Mouse (Mus musculus): ENCODE measurements at regions not wholly inside any gene's neighbourhood (a gene's known extent, or its start where the extent isn't known, plus 50 kb on each side); places are given as distances from the start of the nearest gene placed in this dataset.

- no peak overlapping the region for H3K27ac ChIP-seq (ENCODE audit: low read depth, low read length)
- 78% methylated on average over 5 of the region's 5 CpGs for WGBS
- ATAC-seq = no peak
- no peaks in the 10 kb centered on the region for H3K9me3 ChIP-seq (ENCODE audit: control insufficient read depth, low read length)
- H3K4me3 ChIP-seq (ENCODE audit: low read length) = no peak overlapping the region
- no peak overlapping the region for H3K4me2 ChIP-seq (ENCODE audit: low read length)
- H3K4me1 ChIP-seq (ENCODE audit: control insufficient read depth, insufficient read depth, low read depth, low read length) = no peaks in the 10 kb centered on the region
- no peaks in the 10 kb centered on the region for H3K27me3 ChIP-seq (replicated peaks; ENCODE audit: control insufficient read depth, insufficient read depth, low read length)
- no peaks in the 10 kb centered on the region for H3K36me3 ChIP-seq (ENCODE audit: control insufficient read depth, insufficient read depth, low read length)
- H3K9ac ChIP-seq (ENCODE audit: low read depth, low read length) = no peak overlapping the region
These were observed 80.4 kb upstream of the Sgk1 start for GRCm38 (mm10) chr10:21801556-21801955.

GRCm38 (mm10) chr10:21803184-21803583, 78.8 kb upstream of the Sgk1 start:
- H3K9ac ChIP-seq (ENCODE audit: low read depth, low read length) = no peak overlapping the region
- ATAC-seq = peak; percentile 53; the same call in 1 of the 2 replicates
- no peak overlapping the region for H3K4me2 ChIP-seq (ENCODE audit: low read length)
- H3K4me1 ChIP-seq (ENCODE audit: control insufficient read depth, insufficient read depth, low read depth, low read length) = no peaks in the 10 kb centered on the region
- H3K27ac ChIP-seq (ENCODE audit: low read depth, low read length) = no peak overlapping the region
- no peak overlapping the region for H3K4me3 ChIP-seq (ENCODE audit: low read length)
- H3K36me3 ChIP-seq (ENCODE audit: control insufficient read depth, insufficient read depth, low read length) = no peaks in the 10 kb centered on the region
- H3K9me3 ChIP-seq (ENCODE audit: control insufficient read depth, low read length) = no peaks in the 10 kb centered on the region
- H3K27me3 ChIP-seq (replicated peaks; ENCODE audit: control insufficient read depth, insufficient read depth, low read length) = no peaks in the 10 kb centered on the region

GRCm38 (mm10) chr10:21804761-21805160, 77.2 kb upstream of the Sgk1 start:
- Histone ChIP-seq H3K36me3 (ENCODE audit: control insufficient read depth, insufficient read depth, low read length) (no peaks in the 10 kb centered on the region), H3K4me3 (ENCODE audit: low read length) (no peak overlapping the region), H3K9me3 (ENCODE audit: control insufficient read depth, low read length) (no peaks in the 10 kb centered on the region), H3K4me2 (ENCODE audit: low read length) (no peak overlapping the region), H3K27ac (ENCODE audit: low read depth, low read length) (no peak overlapping the region), H3K4me1 (ENCODE audit: control insufficient read depth, insufficient read depth, low read depth, low read length) (no peaks in the 10 kb centered on the region), H3K27me3 (replicated peaks; ENCODE audit: control insufficient read depth, insufficient read depth, low read length) (no peaks in the 10 kb centered on the region), H3K9ac (ENCODE audit: low read depth, low read length) (no peak overlapping the region)
- ATAC-seq = no peak
- WGBS = 80% methylated on average over 2 of the region's 2 CpGs

GRCm38 (mm10) chr10:21805606-21806005, 76.4 kb upstream of the Sgk1 start:
- Histone ChIP-seq H3K9ac (ENCODE audit: low read depth, low read length) (no peak overlapping the region), H3K36me3 (ENCODE audit: control insufficient read depth, insufficient read depth, low read length) (no peaks in the 10 kb centered on the region), H3K4me1 (ENCODE audit: control insufficient read depth, insufficient read depth, low read depth, low read length) (no peaks in the 10 kb centered on the region), H3K9me3 (ENCODE audit: control insufficient read depth, low read length) (no peaks in the 10 kb centered on the region), H3K4me2 (ENCODE audit: low read length) (no peak overlapping the region), H3K4me3 (ENCODE audit: low read length) (no peak overlapping the region), H3K27me3 (replicated peaks; ENCODE audit: control insufficient read depth, insufficient read depth, low read length) (no peaks in the 10 kb centered on the region), H3K27ac (ENCODE audit: low read depth, low read length) (no peak overlapping the region)
- 52% methylated on average over 6 of the region's 6 CpGs for WGBS
- no peak for ATAC-seq

GRCm38 (mm10) chr10:21806716-21807115, 75.3 kb upstream of the Sgk1 start:
- Histone ChIP-seq H3K4me3 (ENCODE audit: low read length) (no peak overlapping the region), H3K27ac (ENCODE audit: low read depth, low read length) (no peak overlapping the region), H3K27me3 (replicated peaks; ENCODE audit: control insufficient read depth, insufficient read depth, low read length) (no peaks in the 10 kb centered on the region), H3K9me3 (ENCODE audit: control insufficient read depth, low read length) (no peaks in the 10 kb centered on the region), H3K4me2 (ENCODE audit: low read length) (no peak overlapping the region), H3K4me1 (ENCODE audit: control insufficient read depth, insufficient read depth, low read depth, low read length) (no peaks in the 10 kb centered on the region), H3K36me3 (ENCODE audit: control insufficient read depth, insufficient read depth, low read length) (no peaks in the 10 kb centered on the region), H3K9ac (ENCODE audit: low read depth, low read length) (no peak overlapping the region)
- no peak for ATAC-seq
- 91% methylated on average over 4 of the region's 4 CpGs for WGBS

- Histone ChIP-seq H3K9ac (ENCODE audit: low read depth, low read length) (no peak overlapping the region), H3K27me3 (replicated peaks; ENCODE audit: control insufficient read depth, insufficient read depth, low read length) (no peaks in the 10 kb centered on the region), H3K36me3 (ENCODE audit: control insufficient read depth, insufficient read depth, low read length) (no peaks in the 10 kb centered on the region), H3K4me1 (ENCODE audit: control insufficient read depth, insufficient read depth, low read depth, low read length) (peaks cover 5% of the 10 kb centered on the region; the same call in 1 of the 2 replicates), H3K27ac (ENCODE audit: low read depth, low read length) (no peak overlapping the region), H3K4me2 (ENCODE audit: low read length) (no peak overlapping the region), H3K9me3 (ENCODE audit: control insufficient read depth, low read length) (no peaks in the 10 kb centered on the region), H3K4me3 (ENCODE audit: low read length) (no peak overlapping the region)
- whole genome bisulfite sequencing = 92% methylated on average over 3 of the region's 3 CpGs
- ATAC-seq = 0 out of 2 replicates have a peak, but pooled peaks have one; percentile 23
These were observed 62.3 kb upstream of the Sgk1 start for GRCm38 (mm10) chr10:21819686-21820085.

- Histone ChIP-seq H3K27ac (ENCODE audit: low read depth, low read length) (no peak overlapping the region), H3K9ac (ENCODE audit: low read depth, low read length) (no peak overlapping the region), H3K4me1 (ENCODE audit: control insufficient read depth, insufficient read depth, low read depth, low read length) (peaks cover 5% of the 10 kb centered on the region; the same call in 1 of the 2 replicates), H3K4me3 (ENCODE audit: low read length) (no peak overlapping the region), H3K9me3 (ENCODE audit: control insufficient read depth, low read length) (no peaks in the 10 kb centered on the region), H3K4me2 (ENCODE audit: low read length) (no peak overlapping the region), H3K36me3 (ENCODE audit: control insufficient read depth, insufficient read depth, low read length) (no peaks in the 10 kb centered on the region), H3K27me3 (replicated peaks; ENCODE audit: control insufficient read depth, insufficient read depth, low read length) (no peaks in the 10 kb centered on the region)
- 77% methylated on average over 5 of the region's 5 CpGs for WGBS
- ATAC-seq = no peak
These were observed 60.6 kb upstream of the Sgk1 start for GRCm38 (mm10) chr10:21821421-21821820.

- H3K4me3 ChIP-seq (ENCODE audit: low read length) = no peak overlapping the region
- 31% methylated on average over 12 of the region's 12 CpGs for WGBS
- H3K4me2 ChIP-seq (ENCODE audit: low read length) = no peak overlapping the region
- H3K27ac ChIP-seq (ENCODE audit: low read depth, low read length) = 0 out of 2 replicates have a peak overlapping the region, but pooled peaks have one; percentile 34
- peaks cover 11% of the 10 kb centered on the region for H3K4me1 ChIP-seq (ENCODE audit: control insufficient read depth, insufficient read depth, low read depth, low read length)
- no peaks in the 10 kb centered on the region for H3K36me3 ChIP-seq (ENCODE audit: control insufficient read depth, insufficient read depth, low read length)
- H3K9me3 ChIP-seq (ENCODE audit: control insufficient read depth, low read length) = no peaks in the 10 kb centered on the region
- H3K9ac ChIP-seq (ENCODE audit: low read depth, low read length) = no peak overlapping the region
- ATAC-seq = peak; percentile 48; the same call in 1 of the 2 replicates
- no peaks in the 10 kb centered on the region for H3K27me3 ChIP-seq (replicated peaks; ENCODE audit: control insufficient read depth, insufficient read depth, low read length)
These were observed 57.5 kb upstream of the Sgk1 start for GRCm38 (mm10) chr10:21824418-21825025.

- no peak overlapping the region for H3K9ac ChIP-seq (ENCODE audit: low read depth, low read length)
- H3K4me1 ChIP-seq (ENCODE audit: control insufficient read depth, insufficient read depth, low read depth, low read length) = peaks cover 11% of the 10 kb centered on the region
- H3K4me3 ChIP-seq (ENCODE audit: low read length) = no peak overlapping the region
- 50% methylated on average over 5 of the region's 5 CpGs for WGBS
- no peaks in the 10 kb centered on the region for H3K9me3 ChIP-seq (ENCODE audit: control insufficient read depth, low read length)
- no peak overlapping the region for H3K4me2 ChIP-seq (ENCODE audit: low read length)
- ATAC-seq = no peak
- no peaks in the 10 kb centered on the region for H3K36me3 ChIP-seq (ENCODE audit: control insufficient read depth, insufficient read depth, low read length)
- H3K27me3 ChIP-seq (replicated peaks; ENCODE audit: control insufficient read depth, insufficient read depth, low read length) = no peaks in the 10 kb centered on the region
- H3K27ac ChIP-seq (ENCODE audit: low read depth, low read length) = no peak overlapping the region
These were observed 55.0 kb upstream of the Sgk1 start for GRCm38 (mm10) chr10:21826793-21827504.
